Mouse (Mus musculus) ES-Bruce4 (cell line): Measurements from ENCODE around the gene Gm37419.

Experiments
- CTCF ChIP-seq: IDR thresholded peaks from one replicate; pipeline ENCODE4 v1.8.1; 2011; ENCODE audit warnings: low read depth, low read length
- EP300 ChIP-seq: IDR thresholded peaks from 2 replicates; pipeline ENCODE4 v1.6.1; 2011; ENCODE audit warnings: low read depth, low read length; ENCODE audit not compliant: insufficient read depth
- POLR2A ChIP-seq: IDR thresholded peaks from one replicate; pipeline ENCODE4 v1.8.1; 2011; ENCODE audit warnings: low read length; ENCODE audit not compliant: insufficient read depth

- TF ChIP-seq POLR2A: no peak
- TF ChIP-seq EP300: no peak
- TF ChIP-seq CTCF: no peak
Observed at GRCm38 (mm10) chr16:23966066-23966465, 22.2 kb upstream of the Gm37419 start.
